Mouse (Mus musculus) testis, postnatal 10 days (tissue): ENCODE measurements around the gene Atp6v1d.
A peak's percentile ranks its signal among the peaks of the same experiment; 100 is the strongest.

Source experiments
- DNase-seq: peaks from one replicate; pipeline ENCODE4 v3.0.0; 2021; ENCODE audit warnings: low spot score

The Atp6v1d gene

DNA sequence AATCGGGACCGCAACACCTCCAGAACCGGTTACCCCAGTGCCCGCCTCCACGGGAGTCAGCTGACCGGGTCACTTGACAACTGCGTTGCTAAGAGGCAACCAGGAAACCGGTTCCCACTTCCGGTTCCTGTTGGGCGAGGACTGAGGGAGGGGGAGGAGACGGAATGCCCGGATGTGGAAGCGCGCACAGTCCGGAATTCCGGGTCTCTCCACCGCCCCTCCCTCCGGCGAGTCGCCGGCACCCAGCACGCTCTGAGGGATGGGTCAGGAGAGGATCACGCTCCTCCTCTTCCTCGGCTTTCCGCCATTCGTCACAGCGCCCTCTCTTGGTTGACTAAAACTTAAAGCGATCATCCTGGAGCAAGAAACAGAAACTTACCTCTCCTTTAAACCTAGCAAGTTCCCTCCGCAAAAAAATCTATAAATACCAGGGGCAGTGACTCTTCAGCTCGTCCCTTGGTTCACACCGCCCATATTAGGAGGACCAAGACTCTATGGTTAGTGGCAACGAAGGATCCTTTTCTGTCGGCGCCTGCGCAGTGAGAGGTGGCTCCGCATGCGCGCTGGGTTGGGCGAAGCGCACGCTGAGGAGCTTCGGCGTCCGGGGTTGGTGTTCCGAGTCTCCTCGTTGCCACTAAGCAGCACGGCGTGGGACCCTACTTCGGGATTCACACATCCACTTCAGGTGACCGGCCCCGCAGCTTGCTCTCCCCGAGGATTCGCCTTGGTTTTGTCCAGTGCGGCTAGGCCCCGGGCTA lies at the start of gene Atp6v1d, which contains the start of gene Eif2s1:
Gene Atp6v1d (minus strand): TSS at position 143 of the 758 bp plus-strand sequence.
Gene Eif2s1 (plus strand): TSS at position 324 of the 758 bp plus-strand sequence.
- peak; percentile 96 for DNase-seq

GRCm38 (mm10) chr12:78910684-78911461 lies 49.4 kb upstream of the Atp6v1d start:
- DNase-seq = no peak

DNA sequence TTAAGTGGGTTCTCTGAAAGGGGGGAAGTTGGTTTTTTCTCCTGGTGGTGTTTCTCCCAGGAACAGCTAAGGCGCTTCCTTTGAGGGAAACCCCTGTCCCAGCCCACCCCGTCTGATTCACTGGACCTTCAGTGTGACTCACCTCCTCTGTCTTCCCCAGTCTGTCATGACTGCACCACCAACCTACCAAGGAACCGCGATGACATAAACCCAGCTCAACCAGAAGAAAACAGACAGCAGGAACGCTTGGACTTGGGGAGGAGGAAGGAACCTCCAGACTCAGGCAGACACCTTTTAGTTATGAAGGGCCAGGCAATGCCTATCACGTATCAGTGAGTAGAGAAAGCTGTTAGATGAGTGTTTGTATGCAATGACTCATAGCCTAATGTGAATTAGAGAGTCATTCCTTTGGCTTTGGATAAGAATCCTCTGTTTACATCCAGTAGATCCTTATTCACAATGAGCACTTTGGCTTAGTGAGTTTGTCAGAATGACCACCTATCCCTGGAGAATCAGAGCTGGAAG lies 46.7 kb upstream of the Atp6v1d start:
- DNase-seq = no peak

DNA sequence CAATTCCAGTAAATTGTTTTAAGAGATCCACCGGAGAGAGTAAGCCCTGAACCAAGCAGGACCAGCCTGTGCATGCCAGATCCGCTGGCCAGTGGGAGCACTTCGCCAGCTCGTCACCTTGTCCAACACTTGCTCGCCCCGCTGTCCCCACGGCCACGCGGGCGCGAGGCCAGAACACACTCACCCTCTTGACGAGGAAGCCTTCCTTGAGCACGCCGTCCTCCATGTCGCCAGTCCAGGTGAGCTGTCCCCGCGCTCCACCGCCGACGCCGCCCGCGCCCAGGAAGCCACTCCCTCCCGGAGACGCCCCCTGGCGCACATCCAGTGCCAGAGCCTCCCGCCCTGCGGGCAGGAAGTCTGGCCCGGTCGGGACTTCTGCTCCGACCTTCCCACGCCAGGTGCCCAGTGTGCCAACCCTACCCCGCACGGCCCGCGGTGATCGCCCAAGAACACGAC lies 45.3 kb upstream of the Atp6v1d start, which contains the start of gene Plek2:
Gene Plek2 (minus strand): TSS at position 258 of the 456 bp plus-strand sequence.
- peak; percentile 79 for DNase-seq

DNA sequence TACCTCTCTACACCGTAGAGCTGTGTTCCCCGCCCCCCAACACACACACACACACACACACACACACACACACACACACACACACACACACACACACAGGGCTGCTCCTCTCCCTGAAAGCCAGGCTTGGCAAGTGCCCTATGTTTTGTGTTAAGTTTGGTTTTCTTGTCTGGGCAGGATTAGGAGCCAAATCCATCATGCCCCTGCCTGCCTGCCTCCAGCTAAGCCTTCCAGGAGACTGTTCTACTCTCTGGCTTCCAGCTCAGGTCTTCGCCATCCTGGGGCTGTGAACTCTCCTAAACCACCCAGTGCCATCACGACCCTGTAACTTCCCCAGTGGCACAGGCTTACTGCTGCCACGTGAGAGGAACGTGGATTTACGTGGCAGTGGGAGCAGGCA lies 43.1 kb upstream of the Atp6v1d start:
- DNase-seq = no peak

- DNase-seq = no peak
These were observed 41.9 kb upstream of the Atp6v1d start for GRCm38 (mm10) chr12:78903313-78903712.

DNA sequence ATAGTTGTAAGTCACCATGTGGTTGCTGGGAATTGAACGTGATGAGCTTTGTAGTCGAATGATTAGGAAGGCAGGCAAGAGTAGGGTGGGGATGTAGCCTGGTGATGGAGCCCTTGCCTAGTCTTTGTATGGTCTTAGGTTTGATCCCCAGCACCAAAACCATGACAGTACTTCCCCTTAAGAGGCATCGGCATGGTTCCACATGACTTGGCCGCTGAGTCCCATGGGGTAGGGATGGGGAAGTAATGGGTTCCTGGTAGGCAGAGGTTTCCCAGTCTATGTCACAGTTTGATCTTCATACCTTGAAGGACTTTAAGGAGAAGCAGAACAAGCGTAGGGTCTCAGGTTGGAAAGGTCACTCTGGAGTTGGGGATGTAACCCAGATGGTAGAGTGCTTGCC lies 40.0 kb upstream of the Atp6v1d start:
- DNase-seq = no peak

DNA sequence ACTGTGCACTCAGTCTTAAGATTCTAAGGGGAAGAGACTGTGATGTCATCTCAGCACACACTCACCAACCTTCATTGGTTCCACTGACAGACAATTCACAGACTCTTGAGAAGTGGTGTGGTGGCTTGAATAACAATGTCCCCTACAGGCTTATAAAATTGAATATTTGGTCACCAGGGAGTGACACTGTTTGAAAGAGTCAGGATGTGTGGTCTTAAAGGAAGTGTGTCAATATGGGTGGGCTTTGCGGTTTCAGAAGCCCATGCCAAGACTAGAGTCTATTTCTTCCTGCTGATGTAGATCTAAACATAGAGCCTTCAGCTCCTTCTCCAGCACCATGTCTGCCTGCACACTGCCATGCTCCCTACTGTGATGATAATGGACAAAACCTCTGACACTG lies 36.4 kb upstream of the Atp6v1d start:
- no peak for DNase-seq

GRCm38 (mm10) chr12:78891149-78891548 lies 29.7 kb upstream of the Atp6v1d start:
- no peak for DNase-seq

DNA sequence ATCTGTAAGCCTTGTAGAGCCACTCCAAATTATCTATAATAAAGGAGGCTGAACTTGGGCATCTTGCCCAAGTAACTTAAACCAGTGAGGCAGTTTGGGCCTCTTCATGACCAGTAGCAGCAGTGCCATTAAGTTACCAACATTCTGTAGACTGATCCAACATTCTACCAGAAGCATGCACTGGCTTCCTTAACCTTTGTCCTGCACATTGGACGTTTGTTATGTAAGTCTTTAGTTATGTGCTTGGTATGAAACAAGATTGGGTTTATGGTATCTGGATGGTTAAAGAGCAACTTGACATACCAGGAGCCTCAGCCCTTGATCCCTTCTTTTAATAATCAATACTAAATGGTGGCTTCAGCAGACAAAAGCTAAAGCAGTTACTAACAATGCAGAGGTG lies 28.6 kb upstream of the Atp6v1d start:
- no peak for DNase-seq

- DNase-seq = no peak
These were observed 13.1 kb upstream of the Atp6v1d start for GRCm38 (mm10) chr12:78874581-78874980.

GRCm38 (mm10) chr12:78868115-78868514 lies 6.7 kb upstream of the Atp6v1d start:
- no peak for DNase-seq

DNA sequence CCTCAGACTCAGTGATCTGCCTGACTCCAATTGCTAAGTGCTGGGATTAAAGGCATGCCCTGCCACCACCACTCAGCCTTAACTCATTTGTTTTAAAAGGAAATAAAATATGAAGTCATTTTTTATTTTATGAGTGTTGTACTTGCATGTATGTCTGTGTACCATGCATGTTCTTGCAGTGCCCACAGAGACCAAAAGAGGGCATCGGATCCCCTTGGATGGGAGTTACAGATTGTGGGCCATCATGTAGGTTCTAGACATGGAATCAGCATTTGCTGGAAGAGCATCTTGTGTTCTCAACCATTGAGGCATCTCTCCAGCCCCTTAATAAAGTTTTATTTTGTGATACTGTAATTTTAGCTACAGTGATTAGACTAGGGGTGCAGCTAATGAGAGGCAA lies 4.0 kb upstream of the Atp6v1d start:
- no peak for DNase-seq

DNA sequence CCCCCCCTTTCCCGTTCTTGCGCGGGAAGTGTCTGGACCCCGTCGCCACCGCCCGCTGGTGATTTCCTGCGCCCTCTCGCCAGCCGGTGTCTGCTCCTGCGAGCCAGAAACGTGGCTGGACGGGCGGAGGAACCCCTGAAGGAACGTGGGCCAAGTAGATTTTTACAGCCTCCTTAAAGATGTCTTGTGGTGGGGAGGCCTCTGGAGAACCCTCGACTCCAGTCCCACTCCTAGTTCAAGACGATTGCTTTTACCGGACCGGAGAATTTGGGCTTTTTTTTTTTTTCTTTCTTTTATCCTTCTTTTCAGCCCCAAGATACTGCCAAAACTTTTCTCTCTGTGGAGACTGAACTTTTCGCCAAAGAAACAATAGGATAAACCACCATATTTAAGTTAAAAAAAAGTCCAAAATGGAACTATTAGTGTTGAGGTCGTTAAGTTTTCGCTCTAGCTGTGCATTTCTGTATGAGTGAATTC lies 854 bp upstream of the Atp6v1d start:
- DNase-seq = no peak

- DNase-seq = no peak
These were observed 430 bp downstream of the Atp6v1d start for GRCm38 (mm10) chr12:78860921-78861495.

GRCm38 (mm10) chr12:78848246-78848645 lies 13.2 kb downstream of the Atp6v1d start:
- no peak for DNase-seq

DNA sequence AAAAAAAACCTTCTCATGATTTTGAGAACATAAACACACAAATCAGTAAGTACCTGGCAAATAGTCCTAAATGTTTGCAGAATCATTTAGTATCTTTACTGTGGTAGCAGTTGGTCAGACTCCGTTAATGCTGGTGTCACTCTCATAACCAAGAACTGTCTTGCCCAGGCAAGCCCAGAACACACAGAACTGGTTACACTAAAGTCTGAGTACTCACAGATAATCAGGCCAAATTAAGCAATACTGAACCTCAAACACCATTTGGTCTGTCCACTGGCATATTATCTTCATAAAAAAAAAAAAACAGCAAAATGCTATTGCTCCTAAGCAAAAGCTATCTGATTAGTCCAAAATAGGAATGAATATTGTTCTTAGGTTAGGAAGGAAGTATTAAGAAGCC lies 19.0 kb downstream of the Atp6v1d start:
- DNase-seq = no peak

- no peak for DNase-seq
These were observed 21.5 kb downstream of the Atp6v1d start for GRCm38 (mm10) chr12:78839906-78840305.

- no peak for DNase-seq
These were observed 26.9 kb downstream of the Atp6v1d start for GRCm38 (mm10) chr12:78834496-78834895.

- no peak for DNase-seq
These were observed 47.0 kb downstream of the Atp6v1d start for GRCm38 (mm10) chr12:78814437-78814836.

DNA sequence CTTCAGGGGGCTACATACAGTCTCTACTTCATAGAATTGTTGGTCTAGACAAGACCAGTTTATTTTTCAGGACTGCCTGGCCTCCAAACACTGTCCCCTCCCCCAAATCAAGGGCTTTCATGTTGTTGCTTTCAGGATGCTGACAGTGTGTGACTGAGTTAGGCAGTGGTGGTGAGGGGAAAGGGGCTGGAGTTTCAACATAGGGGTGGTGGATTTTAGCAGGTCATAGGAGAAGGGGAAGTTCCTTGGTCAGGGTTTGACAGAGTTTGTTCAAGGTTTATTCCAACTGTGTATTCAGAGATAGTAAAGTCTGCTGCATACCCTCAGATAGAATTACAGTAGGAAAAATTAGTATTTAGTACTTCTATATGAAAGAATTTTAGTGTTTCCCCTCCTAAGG lies 59.6 kb downstream of the Atp6v1d start:
- DNase-seq = no peak

GRCm38 (mm10) chr12:78800036-78800435 lies 61.4 kb downstream of the Atp6v1d start:
- no peak for DNase-seq
